Mouse (Mus musculus): Measurements from ENCODE around the gene Castor1.

GRCm38 (mm10) chr11:4241180-4241579 lies 23.2 kb downstream of the Castor1 start:
- TF ChIP-seq CTCF (IDR thresholded peaks at IDR 0.05; ENCODE audit: insufficient read depth, low read depth, low read length) (no peak), POLR2A (IDR thresholded peaks at IDR 0.05; ENCODE audit: insufficient read depth, low read depth, low read length) (no peak)
